Mouse (Mus musculus) brain, embryonic 14.5 days (tissue): Measurements from ENCODE around the gene Osbp2.

Experiments
- CTCF ChIP-seq: fragments of 200-500 bp; IDR thresholded peaks from 2 replicates; pipeline ENCODE4 v1.5.1; 2012; ENCODE audit warnings: inconsistent platforms, mild to moderate bottlenecking, moderate library complexity, borderline replicate concordance; ENCODE audit not compliant: insufficient read depth, insufficient read length; ENCODE audit errors: extremely low read depth
- POLR2A ChIP-seq: fragments of 200-500 bp; IDR thresholded peaks from 2 replicates; pipeline ENCODE4 v1.6.1; 2012; ENCODE audit warnings: mild to moderate bottlenecking, inconsistent platforms, borderline replicate concordance; ENCODE audit not compliant: poor library complexity, insufficient read depth, insufficient read length, severe bottlenecking; ENCODE audit errors: extremely low read depth

DNA sequence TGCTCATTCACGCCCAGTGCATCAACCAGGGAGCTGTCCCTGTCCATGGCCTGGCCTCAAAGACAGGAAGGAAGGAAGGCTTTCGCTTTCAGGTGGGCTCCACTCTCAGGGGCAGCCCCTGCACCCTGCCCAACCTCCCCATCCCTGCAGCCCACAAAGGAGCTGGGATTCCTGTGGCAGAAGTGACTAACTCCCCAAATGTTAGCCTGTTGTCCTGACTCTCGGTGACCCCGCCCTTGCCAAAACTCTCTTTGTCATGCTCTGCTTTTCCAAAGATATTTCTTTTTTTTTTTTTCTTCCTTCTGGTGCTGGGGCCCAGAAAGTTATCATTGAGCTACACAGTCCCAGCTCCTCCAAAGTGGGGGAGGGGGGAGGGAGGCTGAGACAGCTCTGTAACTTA is 45.5 kb upstream of the Osbp2 start:
- TF ChIP-seq CTCF (no peak), POLR2A (no peak)
